Mouse (Mus musculus): Measurements from ENCODE around the gene Nek5.
A peak's percentile ranks its signal among the peaks of the same experiment; 100 is the strongest.

The Nek5 gene

GRCm38 (mm10) chr8:22089226-22089625, 35.6 kb downstream of the Nek5 start:
- no peak for DNase-seq (ENCODE audit: low spot score in 2 of 2)

- no peak for DNase-seq (ENCODE audit: low spot score in 2 of 2)
Observed at GRCm38 (mm10) chr8:22079313-22080007, 45.4 kb downstream of the Nek5 start.

GRCm38 (mm10) chr8:22061126-22061525, 63.7 kb downstream of the Nek5 start:
- no peak for DNase-seq (ENCODE audit: low spot score in 2 of 2)

GRCm38 (mm10) chr8:22060446-22060889, 64.4 kb downstream of the Nek5 start, which contains the start of gene Alg11:
Gene Alg11, plus strand, starts transcription at chr8:22060721.
- peak; percentile 90 to 96 for DNase-seq (ENCODE audit: low spot score in 2 of 2)

GRCm38 (mm10) chr8:22059821-22060445, 64.9 kb downstream of the Nek5 start, which contains the start of gene Atp7b:
Gene Atp7b, minus strand, starts transcription at chr8:22060305.
- DNase-seq (ENCODE audit: low spot score in 2 of 2) = peak; percentile 1 to 33

GRCm38 (mm10) chr8:22059153-22059738, 65.6 kb downstream of the Nek5 start:
- no peak for DNase-seq (ENCODE audit: low spot score in 2 of 2)

- no peak for DNase-seq (ENCODE audit: low spot score in 2 of 2)
Observed at GRCm38 (mm10) chr8:22058368-22058767, 66.5 kb downstream of the Nek5 start.

GRCm38 (mm10) chr8:22056850-22057249, 68.0 kb downstream of the Nek5 start:
- no peak for DNase-seq (ENCODE audit: low spot score in 2 of 2)

- no peak for DNase-seq (ENCODE audit: low spot score in 2 of 2)
Observed at GRCm38 (mm10) chr8:22055492-22055877, 69.4 kb downstream of the Nek5 start.

GRCm38 (mm10) chr8:22054674-22055491, 70.0 kb downstream of the Nek5 start:
- DNase-seq (ENCODE audit: low spot score in 2 of 2) = peak; percentile 23 to 39

GRCm38 (mm10) chr8:22047699-22048464, 77.0 kb downstream of the Nek5 start:
- DNase-seq (ENCODE audit: low spot score in 2 of 2) = peak; percentile 20 to 30

- DNase-seq (ENCODE audit: low spot score in 2 of 2) = no peak
Observed at GRCm38 (mm10) chr8:22043706-22044105, 81.1 kb downstream of the Nek5 start.

- no peak for DNase-seq (ENCODE audit: low spot score in 2 of 2)
Observed at GRCm38 (mm10) chr8:22042515-22042914, 82.3 kb downstream of the Nek5 start.

- DNase-seq (ENCODE audit: low spot score in 2 of 2) = no peak
Observed at GRCm38 (mm10) chr8:22040153-22040509, 84.7 kb downstream of the Nek5 start.

GRCm38 (mm10) chr8:22039468-22040152, 85.2 kb downstream of the Nek5 start:
- DNase-seq (ENCODE audit: low spot score in 2 of 2) = peak; percentile 18 to 33

GRCm38 (mm10) chr8:22037022-22037421, 87.8 kb downstream of the Nek5 start:
- DNase-seq (ENCODE audit: low spot score in 2 of 2) = no peak

- DNase-seq (ENCODE audit: low spot score in 2 of 2) = no peak
Observed at GRCm38 (mm10) chr8:22036137-22036536, 88.7 kb downstream of the Nek5 start.

- DNase-seq (ENCODE audit: low spot score in 2 of 2) = no peak
Observed at GRCm38 (mm10) chr8:22030990-22031389, 93.9 kb downstream of the Nek5 start.

- DNase-seq (ENCODE audit: low spot score in 2 of 2) = no peak
Observed at GRCm38 (mm10) chr8:22028973-22029372, 95.9 kb downstream of the Nek5 start.

GRCm38 (mm10) chr8:22025241-22025640, 99.6 kb downstream of the Nek5 start:
- no peak for DNase-seq (ENCODE audit: low spot score in 2 of 2)

All from urinary bladder, postnatal 36 days (tissue).